Mouse (Mus musculus) heart, postnatal 0 days (tissue): ENCODE results near the gene Adam1a.

ENCODE experiments used
- CTCF ChIP-seq: IDR thresholded peaks from 2 replicates; pipeline ENCODE4 v1.5.1; 2016; ENCODE audit warnings: antibody characterized with exemption, control low read depth, low read depth
- EP300 ChIP-seq: IDR thresholded peaks from 2 replicates; pipeline ENCODE4 v1.6.1; 2016; ENCODE audit warnings: antibody characterized with exemption, low read depth

- no peak for TF ChIP-seq EP300
- no peak for TF ChIP-seq CTCF
Observed at GRCm38 (mm10) chr5:121592816-121593407, 47.6 kb upstream of the Adam1a start.
